Mouse (Mus musculus) thymus, postnatal 10 days (tissue): ENCODE data around the gene Ank2.
"Not testable (repeated sequence)": the region's sequence is repeated elsewhere in the genome, so short reads cannot be mapped to it uniquely, and the experiment has no call there.

Source experiments
- DNase-seq, 2 experiments: peaks; one replicate each; pipeline ENCODE4 v3.0.0; 2021; ENCODE audit warnings: low spot score in 2 of 2

Ank2 gene

GRCm38 (mm10) chr3:127416950-127417349, 82.2 kb downstream of the Ank2 start:
- DNase-seq, result no peak

- no peak for DNase-seq
Measured at GRCm38 (mm10) chr3:127414438-127414837, 84.7 kb downstream of the Ank2 start.

- no peak for DNase-seq
Measured at GRCm38 (mm10) chr3:127408684-127409550, 90.2 kb downstream of the Ank2 start.

GRCm38 (mm10) chr3:127407868-127408574, 91.1 kb downstream of the Ank2 start:
- no peak for DNase-seq

GRCm38 (mm10) chr3:127406883-127407282, 92.3 kb downstream of the Ank2 start:
- no peak for DNase-seq

- DNase-seq, result no peak
Measured at GRCm38 (mm10) chr3:127404371-127404770, 94.8 kb downstream of the Ank2 start.

- DNase-seq, result no peak
Measured at GRCm38 (mm10) chr3:127400976-127401375, 98.2 kb downstream of the Ank2 start.

GRCm38 (mm10) chr3:127400468-127400867, 98.7 kb downstream of the Ank2 start:
- not testable (repeated sequence) for DNase-seq

GRCm38 (mm10) chr3:127397774-127398173, 101.4 kb downstream of the Ank2 start:
- DNase-seq, result no peak

GRCm38 (mm10) chr3:127395202-127395601, 103.9 kb downstream of the Ank2 start:
- DNase-seq, result no peak

GRCm38 (mm10) chr3:127387016-127387517, 112.1 kb downstream of the Ank2 start:
- no peak for DNase-seq

GRCm38 (mm10) chr3:127383231-127383630, 115.9 kb downstream of the Ank2 start:
- no peak for DNase-seq

- no peak for DNase-seq
Measured at GRCm38 (mm10) chr3:127376901-127377460, 122.2 kb downstream of the Ank2 start.

GRCm38 (mm10) chr3:127375956-127376660, 123.0 kb downstream of the Ank2 start:
- DNase-seq, result no peak

GRCm38 (mm10) chr3:127374190-127374710, 124.9 kb downstream of the Ank2 start:
- no peak for DNase-seq

GRCm38 (mm10) chr3:127371774-127372173, 127.4 kb downstream of the Ank2 start:
- DNase-seq, result no peak

GRCm38 (mm10) chr3:127369529-127369928, 129.6 kb downstream of the Ank2 start:
- DNase-seq, result no peak

- DNase-seq, result no peak
Measured at GRCm38 (mm10) chr3:127367450-127367849, 131.7 kb downstream of the Ank2 start.

- DNase-seq, result no peak
Measured at GRCm38 (mm10) chr3:127363512-127363911, 135.6 kb downstream of the Ank2 start.

- no peak for DNase-seq
Measured at GRCm38 (mm10) chr3:127362611-127363393, 136.3 kb downstream of the Ank2 start.

GRCm38 (mm10) chr3:127361846-127362245, 137.3 kb downstream of the Ank2 start:
- no peak for DNase-seq
